Mouse (Mus musculus): ENCODE results near the gene Tmem120b.

DNA sequence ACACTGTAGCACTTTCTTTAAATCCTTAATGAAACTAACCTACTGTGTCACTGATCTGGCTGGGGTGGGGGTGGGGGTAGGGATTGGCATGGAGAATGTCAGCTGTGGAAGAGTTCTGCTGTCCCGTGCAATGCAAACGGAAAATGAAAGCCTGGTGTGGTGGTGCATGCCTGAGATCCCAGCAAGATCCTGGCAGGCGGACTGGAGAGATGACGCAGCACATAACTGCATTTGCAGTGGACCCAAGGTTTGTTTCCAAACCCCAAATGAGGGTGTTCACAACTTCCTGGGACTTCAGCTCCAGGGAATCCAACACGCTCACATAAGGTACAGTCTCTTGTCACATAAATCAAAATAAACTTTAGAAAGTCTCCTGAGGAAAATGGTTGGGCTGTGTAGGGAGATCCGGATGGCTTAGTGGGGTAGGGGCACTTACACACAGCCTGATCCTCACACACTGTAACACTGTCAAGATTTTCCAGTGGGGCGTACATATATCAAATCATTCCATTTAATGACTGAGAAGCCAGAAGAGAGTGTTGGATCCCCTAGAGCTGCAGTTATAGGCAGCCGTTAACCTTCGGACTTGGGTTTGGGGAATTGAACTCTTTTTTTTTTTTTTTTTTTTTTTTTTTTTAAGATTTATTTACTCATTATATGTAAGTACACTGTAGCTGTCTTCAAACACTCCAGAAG is 7.4 kb upstream of the Tmem120b start:
- TF ChIP-seq CTCF (IDR thresholded peaks at IDR 0.05; ENCODE audit: extremely low read depth, insufficient read depth, insufficient read length, insufficient replicate concordance), result no peak
- no peak for TF ChIP-seq POLR2A (IDR thresholded peaks at IDR 0.05; ENCODE audit: low read depth, low read length)
